Mouse (Mus musculus) stomach, embryonic 14.5 days (tissue): Measurements from ENCODE around the gene Napb. TPM values are rescaled to one million over a fixed set of nuclear protein-coding genes. Genes with fewer than 3 reads are reported as not detected.
A peak's percentile ranks its signal among the peaks of the same experiment; 100 is the strongest.
"Not testable (repeated sequence)": the region's sequence is repeated elsewhere in the genome, so short reads cannot be mapped to it uniquely, and the experiment has no call there.

Experiments used
- ATAC-seq: fragments of 200-750 bp; cut with Nextera tagmentation; 2 replicates; pipeline ENCODE4 v1.8.0; 2017; ENCODE audit warnings: low read depth, moderate TSS enrichment; ENCODE audit not compliant: insufficient number of reproducible peaks, insufficient read depth, low FRiP score
- H3K27ac ChIP-seq: fragments of 300-500 bp; sonication (generic); 2 replicates; pipeline ENCODE4 v1.5.1; 2014; ENCODE audit warnings: mild to moderate bottlenecking, low read length, moderate library complexity, mixed read lengths
- H3K27me3 ChIP-seq: fragments of 300-500 bp; sonication (generic); 2 replicates; pipeline ENCODE4 v1.6.1; 2014; ENCODE audit warnings: low read length, control low read depth, mixed read lengths; ENCODE audit not compliant: control insufficient read depth, insufficient read depth
- H3K36me3 ChIP-seq: fragments of 300-500 bp; sonication (generic); 2 replicates; pipeline ENCODE4 v1.6.1; 2014; ENCODE audit warnings: mild to moderate bottlenecking, control low read depth, low read length, moderate library complexity, mixed read lengths; ENCODE audit not compliant: control insufficient read depth, insufficient read depth
- H3K4me1 ChIP-seq: fragments of 300-500 bp; sonication (generic); 2 replicates; pipeline ENCODE4 v1.6.1; 2014; ENCODE audit warnings: low read length, control low read depth, mixed read lengths; ENCODE audit not compliant: control insufficient read depth, insufficient read depth
- H3K4me2 ChIP-seq: fragments of 300-500 bp; sonication (generic); replicated peaks from 2 replicates; pipeline ENCODE4 v1.6.1; 2014; ENCODE audit warnings: low read depth, low read length, control low read depth
- H3K4me3 ChIP-seq: fragments of 300-500 bp; sonication (generic); 2 replicates; pipeline ENCODE4 v1.5.1; 2014; ENCODE audit warnings: low read depth, low read length, control low read depth
- H3K9ac ChIP-seq: fragments of 300-500 bp; sonication (generic); replicated peaks from 2 replicates; pipeline ENCODE4 v1.6.1; 2014; ENCODE audit warnings: low read depth, mild to moderate bottlenecking, control low read depth, low read length, moderate library complexity, mixed read lengths
- H3K9me3 ChIP-seq: fragments of 300-500 bp; sonication (generic); 2 replicates; pipeline ENCODE4 v1.6.1; 2016; ENCODE audit warnings: low read depth, low read length, control low read depth; ENCODE audit not compliant: control insufficient read depth
- WGBS: fragments of 180-500 bp; shearing (Covaris S2); extraction: QIAGEN DNeasy Blood & Tissue Kit; methylation state at CpG from one replicate; pipeline ENCODE4 v1.1.7; 2014; 5-methylcytosine and 5-hydroxymethylcytosine counted together
- polyA plus RNA-seq: library from polyadenylated mRNA; unstranded; fragments of >200 nt; fragmentation: Nextera tagmentation; extraction: Ambion mirVana; gene quantifications from 2 replicates; pipeline ENCODE4 v1.2.1, GENCODE M21; 2014

Napb gene
- polyA plus RNA-seq = 7.1 and 7.8 TPM in 2 replicates

GRCm38 (mm10) chr2:148732327-148733000, at the start of gene Napb:
TSS of gene Napb (minus strand) at chr2:148732467.
- H3K4me3 ChIP-seq = peak within 1 kb of the TSS; percentile 76
- 0 out of 2 replicates have a peak, but pooled peaks cover 6% of the 10 kb centered on the region for H3K4me1 ChIP-seq
- ATAC-seq = peak; percentile 100
- no peaks in the 10 kb centered on the region for H3K36me3 ChIP-seq
- WGBS = 3% methylated on average over 18 of the region's 18 CpGs
- no peaks in the 10 kb centered on the region for H3K27me3 ChIP-seq
- H3K9ac ChIP-seq = peak within 1 kb of the TSS; percentile 52
- peak within 1 kb of the TSS; percentile 27; the same call in 1 of the 2 replicates for H3K27ac ChIP-seq
- H3K9me3 ChIP-seq = no peaks in the 10 kb centered on the region
- H3K4me2 ChIP-seq = peak within 1 kb of the TSS; percentile 72

GRCm38 (mm10) chr2:148781709-148782108, 49.4 kb upstream of the Napb start, which contains the start of gene 8030411F24Rik:
TSS of gene 8030411F24Rik (plus strand) at chr2:148782009.
- Histone ChIP-seq H3K27ac (no peak within 1 kb of the TSS), H3K27me3 (no peaks in the 10 kb centered on the region), H3K4me1 (no peaks in the 10 kb centered on the region), H3K4me2 (no peak within 1 kb of the TSS), H3K4me3 (no peak within 1 kb of the TSS), H3K9ac (no peak within 1 kb of the TSS), H3K36me3 (no peaks in the 10 kb centered on the region), H3K9me3 (no peaks in the 10 kb centered on the region)
- ATAC-seq = no peak
- 14% methylated on average over 1 of the region's 1 CpGs for WGBS

- not testable (repeated sequence) for H3K27me3 ChIP-seq, H3K9me3 ChIP-seq, H3K27ac ChIP-seq, H3K4me2 ChIP-seq, H3K4me1 ChIP-seq, H3K9ac ChIP-seq, ATAC-seq, H3K36me3 ChIP-seq, H3K4me3 ChIP-seq
- 77% methylated on average over 4 of the region's 4 CpGs for WGBS
These were observed 39.1 kb upstream of the Napb start, which contains the start of gene Cst11 for GRCm38 (mm10) chr2:148771397-148771796. TSS of gene Cst11 (minus strand) at chr2:148771497.

- no peak overlapping the region for H3K27ac ChIP-seq
- no peaks in the 10 kb centered on the region for H3K27me3 ChIP-seq
- H3K9me3 ChIP-seq = no peaks in the 10 kb centered on the region
- no peak overlapping the region for H3K4me3 ChIP-seq
- no peak overlapping the region for H3K9ac ChIP-seq
- no peak overlapping the region for H3K4me2 ChIP-seq
- no peaks in the 10 kb centered on the region for H3K36me3 ChIP-seq
- WGBS = 92% methylated on average over 1 of the region's 1 CpGs
- no peaks in the 10 kb centered on the region for H3K4me1 ChIP-seq
- no peak for ATAC-seq
These were observed 31.6 kb upstream of the Napb start for GRCm38 (mm10) chr2:148763648-148764388.

GRCm38 (mm10) chr2:148754310-148754846, 22.1 kb upstream of the Napb start:
- H3K27me3 ChIP-seq = no peaks in the 10 kb centered on the region
- ATAC-seq = no peak
- no peaks in the 10 kb centered on the region for H3K4me1 ChIP-seq
- H3K4me3 ChIP-seq = no peak overlapping the region
- no peak overlapping the region for H3K9ac ChIP-seq
- H3K36me3 ChIP-seq = no peaks in the 10 kb centered on the region
- 64% methylated on average over 1 of the region's 1 CpGs for WGBS
- no peak overlapping the region for H3K27ac ChIP-seq
- H3K9me3 ChIP-seq = no peaks in the 10 kb centered on the region
- no peak overlapping the region for H3K4me2 ChIP-seq

GRCm38 (mm10) chr2:148751893-148752813, 19.9 kb upstream of the Napb start:
- ATAC-seq = peak; percentile 72; the same call in 1 of the 2 replicates
- Histone ChIP-seq H3K4me1 (no peaks in the 10 kb centered on the region), H3K36me3 (no peaks in the 10 kb centered on the region), H3K9ac (no peak overlapping the region), H3K27ac (no peak overlapping the region), H3K4me3 (no peak overlapping the region), H3K4me2 (peak overlapping the region; percentile 35; the same call in 1 of the 2 replicates), H3K27me3 (no peaks in the 10 kb centered on the region), H3K9me3 (no peaks in the 10 kb centered on the region)
- 17% methylated on average over 15 of the region's 15 CpGs for WGBS

GRCm38 (mm10) chr2:148750058-148750457, 17.8 kb upstream of the Napb start, which contains the start of gene Cstl1:
TSS of gene Cstl1 (plus strand) at chr2:148750358.
- H3K9ac ChIP-seq = no peak within 1 kb of the TSS
- H3K9me3 ChIP-seq = no peaks in the 10 kb centered on the region
- WGBS = 68% methylated on average over 1 of the region's 1 CpGs
- no peaks in the 10 kb centered on the region for H3K36me3 ChIP-seq
- H3K27ac ChIP-seq = no peak within 1 kb of the TSS
- H3K27me3 ChIP-seq = no peaks in the 10 kb centered on the region
- no peak within 1 kb of the TSS for H3K4me2 ChIP-seq
- ATAC-seq = no peak
- H3K4me1 ChIP-seq = no peaks in the 10 kb centered on the region
- H3K4me3 ChIP-seq = no peak within 1 kb of the TSS
